Mouse (Mus musculus) intestine, embryonic 15.5 days (tissue): ENCODE results near the gene Cabp7. TPM values are rescaled to one million over a fixed set of nuclear protein-coding genes. Genes with fewer than 3 reads are reported as not detected.

Source experiments
- ATAC-seq: fragments of 200-750 bp; cut with Nextera tagmentation; 2 replicates; pipeline ENCODE4 v1.8.0; 2017; ENCODE audit warnings: moderate TSS enrichment, moderate library complexity
- H3K27ac ChIP-seq: fragments of 300-500 bp; sonication (generic); 2 replicates; pipeline ENCODE4 v1.5.1; 2015; ENCODE audit warnings: mild to moderate bottlenecking, inconsistent platforms
- H3K27me3 ChIP-seq: fragments of 300-500 bp; sonication (generic); replicated peaks from 2 replicates; pipeline ENCODE4 v1.6.1; 2015; ENCODE audit warnings: inconsistent platforms
- H3K36me3 ChIP-seq: fragments of 300-500 bp; sonication (generic); 2 replicates; pipeline ENCODE4 v1.6.1; 2015; ENCODE audit warnings: inconsistent platforms
- H3K4me1 ChIP-seq: fragments of 300-500 bp; sonication (generic); replicated peaks from 2 replicates; pipeline ENCODE4 v1.6.1; 2015; ENCODE audit warnings: inconsistent platforms
- H3K4me2 ChIP-seq: fragments of 300-500 bp; sonication (generic); replicated peaks from 2 replicates; pipeline ENCODE4 v1.6.1; 2015; ENCODE audit warnings: mild to moderate bottlenecking, inconsistent platforms
- H3K4me3 ChIP-seq: fragments of 300-500 bp; sonication (generic); replicated peaks from 2 replicates; pipeline ENCODE4 v1.5.1; 2015; ENCODE audit warnings: inconsistent platforms
- H3K9ac ChIP-seq: fragments of 300-500 bp; sonication (generic); 2 replicates; pipeline ENCODE4 v1.6.1; 2015; ENCODE audit warnings: inconsistent platforms
- H3K9me3 ChIP-seq: fragments of 300-500 bp; sonication (generic); 2 replicates; pipeline ENCODE4 v1.6.1; 2016; ENCODE audit warnings: inconsistent platforms
- WGBS: fragments of 180-500 bp; shearing (Covaris S2); methylation state at CpG from one replicate; pipeline ENCODE4 v1.1.7; 2015; 5-methylcytosine and 5-hydroxymethylcytosine counted together
- polyA plus RNA-seq: library from polyadenylated mRNA; unstranded; fragments of >200 nt; fragmentation: Nextera tagmentation; extraction: Ambion mirVana; gene quantifications from 2 replicates; pipeline ENCODE4 v1.2.1, GENCODE M21; 2015

Cabp7 gene
- polyA plus RNA-seq, 1 experiment from 2014 or later = 0.13 TPM

GRCm38 (mm10) chr11:4744691-4745090 lies 1.9 kb downstream of the Cabp7 start:
- Histone ChIP-seq H3K9me3 (no peaks in the 10 kb centered on the region), H3K27me3 (peaks cover 76% of the 10 kb centered on the region), H3K27ac (no peak overlapping the region), H3K4me1 (peaks cover 13% of the 10 kb centered on the region), H3K4me2 (no peak overlapping the region), H3K9ac (no peak overlapping the region), H3K4me3 (no peak overlapping the region), H3K36me3 (no peaks in the 10 kb centered on the region)
- 61% methylated on average over 6 of the region's 6 CpGs for WGBS
- ATAC-seq = no peak

DNA sequence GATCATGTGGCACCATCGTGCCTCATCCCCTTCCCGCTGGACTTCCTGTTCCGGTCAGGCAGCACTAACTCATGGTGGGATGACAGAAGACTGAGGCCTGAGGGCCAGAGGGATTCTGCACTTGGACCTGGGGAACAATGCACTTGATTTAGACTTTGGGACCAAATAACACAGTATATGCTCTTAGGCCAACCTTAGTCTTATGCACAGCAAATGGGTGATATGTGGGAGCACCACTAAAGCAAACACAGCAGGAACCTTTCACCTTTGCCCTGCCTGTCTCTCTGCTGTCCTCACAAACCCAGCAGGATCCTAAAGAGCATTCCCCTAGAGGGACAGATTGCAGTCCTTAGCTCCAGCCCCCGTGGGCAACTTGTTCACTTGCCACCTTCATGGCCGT lies 5.8 kb downstream of the Cabp7 start:
- H3K4me1 ChIP-seq = peaks cover 2% of the 10 kb centered on the region
- H3K9me3 ChIP-seq = no peaks in the 10 kb centered on the region
- H3K9ac ChIP-seq = no peak overlapping the region
- no peak for ATAC-seq
- H3K4me2 ChIP-seq = no peak overlapping the region
- WGBS = 47% methylated on average over 5 of the region's 5 CpGs
- H3K27me3 ChIP-seq = peaks cover 37% of the 10 kb centered on the region
- H3K36me3 ChIP-seq = no peaks in the 10 kb centered on the region
- no peak overlapping the region for H3K27ac ChIP-seq
- H3K4me3 ChIP-seq = no peak overlapping the region

GRCm38 (mm10) chr11:4738719-4739118 lies 7.9 kb downstream of the Cabp7 start:
- WGBS = 93% methylated on average over 16 of the region's 16 CpGs
- H3K9ac ChIP-seq = no peak overlapping the region
- ATAC-seq = no peak
- no peak overlapping the region for H3K27ac ChIP-seq
- no peaks in the 10 kb centered on the region for H3K36me3 ChIP-seq
- H3K4me1 ChIP-seq = no peaks in the 10 kb centered on the region
- peaks cover 16% of the 10 kb centered on the region; the same call in 1 of the 2 replicates for H3K27me3 ChIP-seq
- H3K9me3 ChIP-seq = no peaks in the 10 kb centered on the region
- no peak overlapping the region for H3K4me3 ChIP-seq
- no peak overlapping the region for H3K4me2 ChIP-seq

DNA sequence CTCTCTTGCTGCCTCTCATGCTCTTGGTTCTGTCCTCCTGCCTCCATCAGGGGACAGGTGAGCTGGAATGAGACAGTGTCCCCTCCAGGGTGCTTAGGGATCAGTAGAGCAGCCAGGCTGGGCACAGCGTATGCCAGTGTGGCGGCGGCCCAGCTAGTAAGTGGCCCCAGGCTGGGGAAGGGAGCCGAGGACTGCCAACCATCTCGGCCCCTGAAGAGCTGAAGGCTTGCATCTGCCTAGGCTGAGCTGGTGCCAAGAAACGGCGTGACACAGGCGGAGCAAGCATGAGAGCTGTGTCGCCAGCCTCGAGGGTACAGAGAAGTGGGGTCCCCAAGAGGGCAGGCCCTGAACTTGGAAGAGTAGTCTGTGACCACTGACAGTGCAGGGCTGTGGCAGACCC lies 8.9 kb downstream of the Cabp7 start:
- no peak for ATAC-seq
- peaks cover 6% of the 10 kb centered on the region; the same call in 1 of the 2 replicates for H3K27me3 ChIP-seq
- H3K4me3 ChIP-seq = no peak overlapping the region

DNA sequence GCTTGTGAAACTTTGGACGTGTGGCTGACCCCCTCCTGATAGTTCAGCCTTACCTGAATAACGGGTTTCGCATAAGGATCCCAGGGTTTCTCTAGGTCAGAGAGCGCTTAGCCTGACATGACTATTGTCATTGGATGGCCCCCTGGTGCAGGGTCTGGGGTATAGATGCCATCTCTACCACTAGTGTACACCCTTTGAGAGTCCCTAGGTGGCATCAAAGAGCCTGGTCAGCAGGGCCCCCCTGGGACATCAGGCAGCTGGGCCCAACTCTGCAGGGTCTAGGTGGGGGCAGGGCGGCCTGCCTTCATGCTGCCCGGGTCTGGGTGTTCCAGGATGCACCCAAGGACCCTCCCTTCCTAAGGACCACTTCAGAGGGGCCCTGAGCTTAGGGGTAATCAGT lies 10.2 kb downstream of the Cabp7 start:
- H3K36me3 ChIP-seq = no peaks in the 10 kb centered on the region
- WGBS = 52% methylated on average over 6 of the region's 6 CpGs
- H3K4me3 ChIP-seq = no peak overlapping the region
- H3K4me2 ChIP-seq = no peak overlapping the region
- no peak overlapping the region for H3K27ac ChIP-seq
- no peaks in the 10 kb centered on the region for H3K4me1 ChIP-seq
- ATAC-seq = no peak
- no peaks in the 10 kb centered on the region for H3K27me3 ChIP-seq
- no peaks in the 10 kb centered on the region for H3K9me3 ChIP-seq
- no peak overlapping the region for H3K9ac ChIP-seq

More for the DNA sequence above, 8.9 kb downstream of the Cabp7 start:
- Histone ChIP-seq H3K4me1 (no peaks in the 10 kb centered on the region), H3K9me3 (no peaks in the 10 kb centered on the region), H3K4me2 (no peak overlapping the region), H3K36me3 (no peaks in the 10 kb centered on the region), H3K9ac (no peak overlapping the region), H3K27ac (no peak overlapping the region)
- 83% methylated on average over 10 of the region's 10 CpGs for WGBS

DNA sequence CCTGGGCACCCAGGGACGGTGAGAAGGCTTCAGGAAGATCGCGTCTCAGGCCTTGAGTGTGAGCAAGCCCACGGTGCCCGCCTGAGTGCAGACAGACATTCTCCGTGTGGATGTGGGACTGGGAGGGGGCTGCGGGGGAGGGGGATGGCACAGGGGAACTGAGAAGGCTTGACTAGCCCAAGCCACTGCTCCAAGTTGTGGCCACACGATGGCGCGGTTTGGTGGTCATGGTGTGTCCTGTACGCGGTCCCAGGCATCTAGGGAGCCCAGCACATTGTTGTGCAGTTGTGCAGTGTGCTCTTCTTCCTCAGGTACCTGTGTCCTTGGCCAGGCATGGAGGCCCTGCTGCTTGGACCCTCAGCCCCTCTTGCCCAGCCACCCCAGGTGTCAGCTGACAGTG lies 12.4 kb downstream of the Cabp7 start:
- Histone ChIP-seq H3K27ac (no peak overlapping the region), H3K9me3 (no peaks in the 10 kb centered on the region), H3K4me3 (no peak overlapping the region), H3K9ac (no peak overlapping the region), H3K4me2 (no peak overlapping the region), H3K27me3 (no peaks in the 10 kb centered on the region), H3K4me1 (0 out of 2 replicates have a peak, but pooled peaks cover 4% of the 10 kb centered on the region), H3K36me3 (no peaks in the 10 kb centered on the region)
- no peak for ATAC-seq
- WGBS = 42% methylated on average over 12 of the region's 12 CpGs

DNA sequence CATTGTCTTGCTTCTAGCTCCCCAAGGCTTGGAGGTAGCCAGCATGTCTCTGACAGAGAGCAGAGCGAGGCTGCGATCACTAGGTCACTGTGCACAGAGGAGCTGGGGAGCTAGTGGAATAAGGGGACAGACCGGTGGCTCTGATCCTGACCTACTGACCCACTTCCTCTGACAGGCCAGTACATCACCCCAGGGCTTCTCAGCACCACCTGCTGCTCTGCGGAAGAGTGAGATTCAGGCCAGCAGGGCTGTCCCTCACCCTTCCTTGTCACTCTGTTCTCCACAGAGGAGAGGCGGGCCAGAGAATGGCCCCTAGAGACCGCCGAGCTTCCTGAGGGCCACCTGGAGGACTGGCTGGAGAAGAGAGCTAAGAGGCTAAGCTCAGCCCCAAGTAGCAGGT lies 14.8 kb downstream of the Cabp7 start:
- 73% methylated on average over 7 of the region's 7 CpGs for WGBS
- Histone ChIP-seq H3K9me3 (no peaks in the 10 kb centered on the region), H3K4me3 (no peak overlapping the region), H3K27me3 (no peaks in the 10 kb centered on the region), H3K4me2 (no peak overlapping the region), H3K9ac (no peak overlapping the region), H3K4me1 (0 out of 2 replicates have a peak, but pooled peaks cover 4% of the 10 kb centered on the region), H3K36me3 (no peaks in the 10 kb centered on the region), H3K27ac (no peak overlapping the region)
- no peak for ATAC-seq

- H3K9me3 ChIP-seq = no peaks in the 10 kb centered on the region
- 69% methylated on average over 5 of the region's 5 CpGs for WGBS
- no peaks in the 10 kb centered on the region for H3K36me3 ChIP-seq
- no peaks in the 10 kb centered on the region for H3K27me3 ChIP-seq
- ATAC-seq = no peak
- no peak overlapping the region for H3K27ac ChIP-seq
- H3K9ac ChIP-seq = no peak overlapping the region
- 0 out of 2 replicates have a peak, but pooled peaks cover 4% of the 10 kb centered on the region for H3K4me1 ChIP-seq
- H3K4me3 ChIP-seq = no peak overlapping the region
- no peak overlapping the region for H3K4me2 ChIP-seq
Observed at GRCm38 (mm10) chr11:4730913-4731312, 15.7 kb downstream of the Cabp7 start.

GRCm38 (mm10) chr11:4730096-4730495 lies 16.5 kb downstream of the Cabp7 start:
- no peak overlapping the region for H3K4me2 ChIP-seq
- 0 out of 2 replicates have a peak, but pooled peaks cover 4% of the 10 kb centered on the region for H3K4me1 ChIP-seq
- ATAC-seq = peak; percentile 61; the same call in 1 of the 2 replicates
- no peak overlapping the region for H3K27ac ChIP-seq
- H3K36me3 ChIP-seq = no peaks in the 10 kb centered on the region
- H3K27me3 ChIP-seq = no peaks in the 10 kb centered on the region
- H3K9ac ChIP-seq = no peak overlapping the region
- H3K4me3 ChIP-seq = no peak overlapping the region
- no peaks in the 10 kb centered on the region for H3K9me3 ChIP-seq
- 68% methylated on average over 6 of the region's 6 CpGs for WGBS

DNA sequence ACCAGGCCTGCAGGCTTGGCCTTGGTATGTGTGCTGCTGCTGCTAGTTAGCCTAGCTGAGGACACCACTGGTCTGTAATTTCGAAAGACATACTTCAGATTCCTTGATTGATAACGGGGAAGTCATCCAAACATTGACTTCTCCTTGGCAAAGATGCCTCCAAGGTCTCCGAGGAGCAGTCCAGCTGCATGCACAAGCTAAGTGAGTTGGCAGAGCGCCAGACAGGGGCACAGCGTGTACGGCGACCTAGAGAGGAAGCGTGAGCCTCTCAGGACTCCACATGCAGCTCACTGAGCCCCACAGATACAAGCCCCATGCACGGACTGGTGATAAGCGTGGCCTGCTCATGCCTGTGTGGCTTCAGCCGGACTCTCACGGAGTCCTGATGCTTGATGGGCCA lies 17.0 kb downstream of the Cabp7 start:
- Histone ChIP-seq H3K27ac (no peak overlapping the region), H3K36me3 (no peaks in the 10 kb centered on the region), H3K9ac (no peak overlapping the region), H3K4me1 (0 out of 2 replicates have a peak, but pooled peaks cover 4% of the 10 kb centered on the region), H3K27me3 (no peaks in the 10 kb centered on the region), H3K4me2 (no peak overlapping the region), H3K4me3 (no peak overlapping the region), H3K9me3 (no peaks in the 10 kb centered on the region)
- ATAC-seq = no peak
- 38% methylated on average over 12 of the region's 12 CpGs for WGBS

- Histone ChIP-seq H3K27ac (no peak overlapping the region), H3K4me1 (no peaks in the 10 kb centered on the region), H3K27me3 (no peaks in the 10 kb centered on the region), H3K4me3 (no peak overlapping the region), H3K9ac (no peak overlapping the region), H3K9me3 (no peaks in the 10 kb centered on the region), H3K4me2 (no peak overlapping the region), H3K36me3 (0 out of 2 replicates have a peak, but pooled peaks cover 4% of the 10 kb centered on the region)
- no peak for ATAC-seq
- 71% methylated on average over 8 of the region's 8 CpGs for WGBS
Observed at GRCm38 (mm10) chr11:4721728-4722127, 24.9 kb downstream of the Cabp7 start.

DNA sequence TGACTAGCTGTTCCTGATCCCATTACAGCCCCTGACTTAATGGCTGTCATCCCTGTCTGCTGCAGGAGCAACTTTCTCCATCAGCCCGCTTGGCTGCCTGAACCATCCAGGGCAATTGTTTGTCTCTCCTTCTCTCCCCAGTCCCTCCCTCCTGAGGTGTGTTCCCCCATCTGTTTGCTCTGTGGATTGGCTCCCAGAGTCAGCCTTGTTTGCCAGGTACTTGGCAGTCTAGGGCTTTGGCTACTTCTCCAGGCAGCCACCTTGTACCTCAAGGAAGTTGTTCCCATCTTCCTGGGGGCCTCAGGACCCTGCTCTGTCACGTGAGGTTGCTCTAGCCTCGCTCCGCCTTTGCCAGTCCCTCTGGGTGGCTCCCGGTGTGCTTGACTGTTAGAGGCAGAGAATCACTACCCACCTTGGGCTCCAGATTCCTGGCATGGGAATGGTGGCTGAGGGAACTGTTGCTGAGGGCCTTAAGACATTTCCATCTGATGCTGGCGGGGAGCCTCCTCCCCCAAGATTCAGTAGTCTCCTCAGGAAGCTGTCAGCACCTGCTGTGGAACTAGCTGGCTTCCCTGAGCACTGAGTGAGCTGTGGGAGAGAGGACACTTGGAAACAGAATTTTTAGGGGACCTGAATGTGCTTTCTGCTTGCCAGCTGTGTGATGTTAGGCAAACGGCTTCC lies 25.5 kb downstream of the Cabp7 start:
- Histone ChIP-seq H3K9me3 (no peaks in the 10 kb centered on the region), H3K36me3 (0 out of 2 replicates have a peak, but pooled peaks cover 4% of the 10 kb centered on the region), H3K27ac (no peak overlapping the region), H3K4me2 (no peak overlapping the region), H3K9ac (no peak overlapping the region), H3K27me3 (no peaks in the 10 kb centered on the region), H3K4me3 (no peak overlapping the region), H3K4me1 (no peaks in the 10 kb centered on the region)
- WGBS = 38% methylated on average over 7 of the region's 7 CpGs
- peak; percentile 35; the same call in 1 of the 2 replicates for ATAC-seq

- Histone ChIP-seq H3K27ac (no peak overlapping the region), H3K9me3 (no peaks in the 10 kb centered on the region), H3K36me3 (0 out of 2 replicates have a peak, but pooled peaks cover 4% of the 10 kb centered on the region), H3K4me2 (no peak overlapping the region), H3K27me3 (no peaks in the 10 kb centered on the region), H3K4me1 (no peaks in the 10 kb centered on the region), H3K4me3 (no peak overlapping the region), H3K9ac (no peak overlapping the region)
- ATAC-seq = no peak
- 73% methylated on average over 11 of the region's 11 CpGs for WGBS
Observed at GRCm38 (mm10) chr11:4720393-4720792, 26.2 kb downstream of the Cabp7 start.
